Mouse (Mus musculus) v-Abl transformed pro-B cells (cell line): ENCODE measurements around the gene Psmb5.

ENCODE experiments used
- in situ Hi-C, 2 experiments: fragments of 400-800 bp; cut with MboI; formaldehyde crosslinking; loops; one replicate each; pipeline ENCODE4 v1.15.1; 2025; ENCODE audit not compliant: unreplicated experiment in 2 of 2

Gene Psmb5

GRCm38 (mm10) chr14:54601601-54602000 lies 16.2 kb downstream of the Psmb5 start:
- in situ Hi-C loops: loop anchor here in 1 of 2 experiments (5.0 kb wide), 1 partner anchor 34 kb away; no protein-coding TSS in a partner anchor

GRCm38 (mm10) chr14:54597084-54597483 lies 20.7 kb downstream of the Psmb5 start:
- in situ Hi-C loops: no loop called here

DNA sequence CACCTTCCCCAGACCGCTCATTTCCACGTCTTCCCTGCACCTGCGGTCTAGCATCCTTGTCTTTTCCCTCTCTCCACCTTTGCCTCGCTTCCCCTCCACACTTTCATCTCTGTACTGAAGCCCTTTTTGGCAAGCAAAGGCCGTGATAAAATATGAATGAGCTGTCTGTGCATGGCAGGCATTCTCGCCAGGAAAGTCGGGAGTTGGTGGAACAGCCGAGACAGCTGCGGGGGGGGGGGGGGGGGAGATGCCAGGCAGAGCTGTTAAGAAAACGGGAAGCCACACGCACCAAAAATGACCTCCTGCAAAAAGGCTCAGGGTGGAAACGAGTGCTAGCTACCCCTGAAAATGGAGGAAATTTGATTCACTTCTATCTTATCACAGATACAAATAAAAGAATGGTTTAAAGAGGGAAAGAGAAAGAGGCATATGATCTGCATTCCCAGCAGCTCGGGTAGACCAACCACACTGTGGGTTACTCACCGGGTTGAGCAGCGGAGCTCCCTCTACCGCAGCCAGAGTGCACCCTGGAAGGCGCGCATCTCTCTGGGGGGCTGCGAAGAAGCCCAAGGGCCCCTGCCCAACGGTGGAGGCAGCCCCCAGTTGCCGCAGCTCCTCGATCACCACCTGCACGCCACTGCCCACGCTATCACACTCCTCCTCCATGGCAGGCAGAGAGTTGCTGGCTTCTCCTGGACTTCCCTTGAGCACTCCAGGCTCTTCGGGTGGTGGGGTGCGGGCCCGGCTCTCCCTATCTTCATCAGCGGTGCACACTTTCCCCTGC lies 23.0 kb downstream of the Psmb5 start:
- in situ Hi-C loops: no loop called here

GRCm38 (mm10) chr14:54594055-54594454 lies 23.8 kb downstream of the Psmb5 start:
- in situ Hi-C loops: no loop called here

DNA sequence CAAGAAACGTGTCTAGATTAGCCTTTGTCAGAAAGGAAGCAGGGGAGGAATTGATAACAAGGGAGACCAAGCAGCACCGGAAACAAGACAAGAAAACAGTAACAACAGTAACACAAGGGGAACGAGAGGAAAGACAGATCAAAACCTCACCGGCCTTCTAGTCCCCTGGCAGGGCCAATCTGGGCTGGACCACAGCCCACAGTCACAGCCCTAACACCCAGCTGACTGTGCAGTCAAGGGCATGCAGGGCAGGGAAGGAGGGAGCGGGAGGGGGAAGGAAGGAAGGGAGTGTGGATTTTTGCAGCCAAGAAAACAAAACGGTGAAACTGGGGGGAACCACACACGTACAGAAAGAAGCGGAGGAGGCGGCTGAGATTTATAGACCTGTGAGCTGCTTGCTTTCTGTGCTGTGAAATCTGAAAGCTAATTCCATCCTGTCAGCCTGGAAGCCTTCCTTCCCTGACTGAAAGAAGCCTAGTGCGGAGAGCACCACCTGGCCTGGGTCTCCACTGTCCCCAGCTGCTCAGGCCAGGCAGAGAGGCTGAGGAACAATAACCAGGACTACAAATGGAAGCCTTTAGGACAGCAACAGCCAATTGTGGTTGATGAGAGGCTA lies 25.4 kb downstream of the Psmb5 start:
- in situ Hi-C loops: no loop called here

DNA sequence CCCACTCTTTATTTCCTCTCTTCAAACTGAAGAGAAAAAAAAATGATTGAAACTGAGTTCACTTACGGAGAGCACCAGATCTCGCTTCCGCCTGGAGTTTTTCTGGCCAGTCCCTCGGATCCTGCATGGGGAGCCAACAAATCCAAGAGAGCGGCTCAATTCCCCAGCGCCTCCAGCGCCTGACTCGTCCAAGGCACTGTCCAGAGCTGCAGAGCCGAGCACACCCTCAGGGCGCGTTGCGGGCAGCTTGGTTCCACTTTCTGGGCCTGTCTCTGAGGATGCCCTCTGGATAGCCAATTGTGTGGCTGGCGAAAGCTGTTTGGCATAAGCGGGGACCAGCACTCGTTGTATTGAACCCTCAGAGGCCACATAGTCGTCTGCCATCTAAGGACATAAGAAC lies 26.8 kb downstream of the Psmb5 start:
- in situ Hi-C loops: no loop called here

- in situ Hi-C loops: no loop called here
These were observed 34.0 kb downstream of the Psmb5 start for GRCm38 (mm10) chr14:54583681-54584338.

GRCm38 (mm10) chr14:54582536-54582935 lies 35.3 kb downstream of the Psmb5 start:
- in situ Hi-C loops: no loop called here

- in situ Hi-C loops: loop anchor here in 1 of 2 experiments (10.0 kb wide), 1 partner anchor 125 kb away; no protein-coding TSS in a partner anchor
These were observed 38.2 kb downstream of the Psmb5 start for GRCm38 (mm10) chr14:54579638-54580037.

DNA sequence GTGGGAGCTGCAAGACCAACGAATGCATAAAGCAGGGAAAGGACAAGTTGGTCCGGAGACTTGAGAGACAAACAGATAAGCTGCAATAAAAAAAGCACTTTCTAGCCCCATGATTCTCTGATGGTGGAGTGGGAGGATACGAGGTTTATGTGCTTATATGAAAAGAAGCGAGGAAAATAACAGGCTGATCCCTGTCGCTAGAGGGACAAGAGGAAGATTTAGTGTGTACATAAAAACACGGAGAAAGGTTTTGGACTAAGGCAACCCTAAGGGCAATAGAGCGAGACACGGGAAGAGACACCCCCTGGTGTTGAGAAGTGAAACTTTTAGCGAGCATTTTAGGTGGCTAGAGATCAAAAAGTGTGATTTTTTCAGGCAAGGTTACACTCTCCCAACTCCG lies 39.8 kb downstream of the Psmb5 start:
- in situ Hi-C loops: loop anchor here in 1 of 2 experiments (10.0 kb wide), 1 partner anchor 127 kb away; no protein-coding TSS in a partner anchor

DNA sequence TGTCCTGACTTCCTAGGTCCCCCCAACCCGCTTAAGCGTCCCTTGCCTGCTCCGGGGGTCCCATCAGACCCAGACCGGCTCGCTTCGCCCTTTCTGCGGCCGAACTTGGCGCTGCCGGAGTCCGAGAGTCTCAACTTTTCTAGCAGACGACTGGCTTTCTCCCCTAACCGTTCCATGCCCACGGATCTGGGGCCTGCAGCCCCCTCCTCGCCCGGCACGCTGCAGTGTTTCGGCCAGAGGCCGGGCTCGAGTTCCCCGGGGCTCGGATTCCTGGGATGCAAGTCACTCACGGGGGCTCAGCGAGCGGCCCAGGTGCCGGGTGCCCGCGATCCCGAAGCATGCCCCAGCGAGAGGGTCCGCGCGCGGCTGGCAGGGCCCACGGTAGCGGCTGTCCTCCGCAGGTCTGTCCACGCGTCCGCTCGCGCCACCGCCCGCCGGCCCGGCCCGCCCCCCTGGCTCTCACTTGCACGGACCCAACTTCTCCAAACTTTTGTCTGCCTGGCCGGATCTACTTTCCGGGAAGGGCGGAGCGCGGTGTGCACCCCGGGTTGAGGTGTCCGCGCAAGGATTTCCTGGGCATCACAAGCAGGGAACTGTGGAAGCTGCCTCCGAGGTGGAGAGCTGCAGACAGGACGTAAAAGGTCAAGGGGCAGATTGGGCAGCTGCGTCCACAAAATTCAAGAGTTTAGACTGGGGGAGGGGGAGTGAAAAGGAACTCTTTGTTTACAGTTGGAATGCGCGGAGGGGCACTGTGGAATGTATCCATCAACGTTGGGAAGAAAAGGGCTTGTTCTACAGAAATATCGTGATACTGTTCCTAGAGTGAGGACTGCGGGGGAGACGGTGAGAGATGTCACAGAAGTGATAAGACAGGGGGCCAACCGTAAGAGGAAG lies 40.5 kb downstream of the Psmb5 start, which contains the start of gene Ajuba:
TSS of gene Ajuba (minus strand) at position 470 of the 894 bp plus-strand sequence.
- in situ Hi-C loops: loop anchor here in 1 of 2 experiments (10.0 kb wide), 1 partner anchor 127 kb away; no protein-coding TSS in a partner anchor

DNA sequence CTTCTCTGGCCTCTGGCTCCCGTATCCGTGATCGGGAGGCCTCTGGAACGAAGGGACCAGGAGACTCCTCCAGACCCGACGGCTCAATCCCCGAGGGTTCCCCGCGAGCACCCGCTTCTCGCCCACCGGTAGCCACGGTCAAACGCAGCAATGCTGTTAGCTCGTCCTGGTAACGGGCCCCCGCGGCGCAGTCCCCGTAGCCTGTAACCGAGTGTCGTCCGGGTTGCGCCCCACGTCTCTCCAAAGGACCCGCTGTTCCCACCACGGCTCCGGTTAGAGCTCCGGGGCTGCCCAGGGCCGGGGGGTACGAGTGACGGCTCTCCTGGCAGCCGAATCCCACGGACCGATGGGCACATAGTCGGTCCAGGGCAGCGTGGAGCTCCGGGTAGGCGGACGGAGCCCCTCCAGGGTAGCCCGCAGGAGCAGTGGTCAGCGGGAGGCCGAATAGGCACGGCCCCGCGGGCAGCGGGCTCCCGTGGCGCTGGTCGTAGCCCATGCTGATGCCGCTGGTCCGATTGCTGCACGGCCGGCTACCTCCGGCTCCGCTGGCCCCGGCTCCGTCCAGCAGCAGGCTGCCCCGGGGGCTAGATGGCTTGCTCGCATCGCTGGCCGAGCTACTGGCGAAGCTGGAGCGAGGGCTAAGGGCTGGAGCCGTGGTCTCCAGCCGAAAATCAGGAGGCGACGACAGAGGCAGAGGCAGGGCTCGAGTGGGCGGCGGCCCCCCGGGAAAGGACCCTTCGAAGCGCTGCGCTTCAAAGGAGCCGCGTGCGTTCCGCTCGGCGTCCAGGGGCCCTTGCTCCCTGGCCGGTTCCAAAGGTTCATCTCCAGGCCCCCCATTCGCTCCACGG lies 41.4 kb downstream of the Psmb5 start:
- in situ Hi-C loops: loop anchor here in 1 of 2 experiments (10.0 kb wide), 1 partner anchor 128 kb away; no protein-coding TSS in a partner anchor

GRCm38 (mm10) chr14:54575631-54576030 lies 42.2 kb downstream of the Psmb5 start:
- in situ Hi-C loops: loop anchor here in 1 of 2 experiments (10.0 kb wide), 1 partner anchor 129 kb away; no protein-coding TSS in a partner anchor

DNA sequence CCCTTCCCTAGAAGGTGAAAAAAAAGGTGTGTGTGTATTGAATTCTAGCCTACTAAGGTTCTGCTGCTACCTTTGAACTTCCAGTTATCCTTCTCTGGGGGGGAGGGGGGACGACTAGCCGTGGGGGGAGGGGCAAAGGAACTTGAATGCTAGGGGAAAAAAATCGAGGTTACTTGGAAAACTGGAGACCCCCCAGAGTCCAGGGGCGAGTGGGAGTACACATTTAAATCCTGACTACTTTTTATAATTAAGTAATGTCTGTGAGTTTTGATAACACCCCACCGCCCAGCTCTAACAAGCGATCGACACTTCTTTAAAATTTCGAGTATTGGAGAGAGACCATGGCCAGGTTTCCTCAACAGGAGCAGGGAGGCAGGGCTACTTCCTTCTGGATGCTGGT lies 42.8 kb downstream of the Psmb5 start:
- in situ Hi-C loops: loop anchor here in 1 of 2 experiments (10.0 kb wide), 1 partner anchor 130 kb away; no protein-coding TSS in a partner anchor

DNA sequence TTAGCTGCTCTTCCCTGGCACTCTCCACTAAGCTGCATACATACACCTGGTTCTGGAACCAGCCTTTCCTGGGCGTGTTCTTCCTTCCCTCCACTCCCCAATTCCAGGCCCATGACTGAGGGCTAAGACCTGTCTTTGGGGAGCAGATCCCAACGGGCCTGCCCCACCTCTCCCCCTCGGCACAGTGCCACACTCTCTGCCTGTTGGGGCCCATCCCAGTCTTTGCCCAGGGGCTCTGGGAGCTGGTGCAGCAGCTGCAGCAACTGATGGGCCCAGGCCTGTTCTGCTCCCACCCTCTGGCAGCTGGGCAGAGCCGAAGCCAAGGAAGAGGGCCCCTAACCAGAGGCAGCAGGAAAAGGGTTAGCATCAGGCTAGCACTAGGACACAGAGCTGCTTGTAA lies 43.6 kb downstream of the Psmb5 start:
- in situ Hi-C loops: loop anchor here (5.0 to 10.0 kb wide), 2 partner anchors 63 to 131 kb away; no protein-coding TSS in a partner anchor

- in situ Hi-C loops: loop anchor here (5.0 to 10.0 kb wide), 2 partner anchors 64 to 132 kb away; no protein-coding TSS in a partner anchor
These were observed 44.8 kb downstream of the Psmb5 start for GRCm38 (mm10) chr14:54572790-54573736.

GRCm38 (mm10) chr14:54572122-54572521 lies 45.7 kb downstream of the Psmb5 start:
- in situ Hi-C loops: loop anchor here (5.0 to 10.0 kb wide), 2 partner anchors 65 to 133 kb away; no protein-coding TSS in a partner anchor
